Mouse (Mus musculus): ENCODE data around the gene Cyp2c23. TPM values are rescaled to one million over a fixed set of nuclear protein-coding genes. Genes with fewer than 3 reads are reported as not detected.

The Cyp2c23 gene
- polyA plus RNA-seq, 1 experiment from 2014 or later, result not detected

DNA sequence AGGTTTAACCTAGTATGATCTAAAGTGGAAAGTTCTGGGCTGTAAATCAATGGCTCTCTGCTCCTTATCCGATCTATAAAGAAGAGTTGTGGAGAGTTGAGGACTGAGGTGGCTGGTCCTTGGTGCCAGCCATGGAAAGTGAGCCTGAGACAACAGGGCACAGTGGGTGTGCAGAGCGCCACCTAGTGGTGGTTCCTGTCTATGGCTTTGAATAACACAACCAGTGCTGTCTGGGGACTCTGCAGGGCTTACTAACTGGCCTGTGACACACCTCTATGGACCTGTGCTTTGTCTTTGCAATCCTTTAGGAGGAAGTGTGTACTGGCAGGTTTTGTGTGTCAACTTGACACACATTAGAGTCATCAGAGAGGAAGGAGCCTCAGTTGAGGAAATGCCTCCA lies 69.8 kb downstream of the Cyp2c23 start:
- no peaks in the 10 kb centered on the region for H3K4me1 ChIP-seq (ENCODE audit: control insufficient read depth in 2 of 2, insufficient read depth in 2 of 2, low read length in 2 of 2)
- H3K36me3 ChIP-seq (ENCODE audit: control insufficient read depth, insufficient read depth, low read length), result no peaks in the 10 kb centered on the region
- no peak overlapping the region for H3K4me2 ChIP-seq (ENCODE audit: low read length)
- ATAC-seq (ENCODE audit: insufficient number of reproducible peaks, insufficient read depth, low FRiP score, low read depth), result 0 out of 2 replicates have a peak, but pooled peaks have one; percentile 43
- H3K27me3 ChIP-seq (ENCODE audit: control insufficient read depth, insufficient read depth, low read length), result no peaks in the 10 kb centered on the region
- no peak overlapping the region for H3K9ac ChIP-seq (ENCODE audit: low read length)
- H3K27ac ChIP-seq (replicated peaks in 1 of 2; ENCODE audit: control insufficient read depth in 1 of 2, insufficient read depth in 1 of 2, low read depth in 2 of 2, low read length in 2 of 2), result no peak overlapping the region
- no peak overlapping the region for H3K4me3 ChIP-seq (ENCODE audit: control insufficient read depth in 1 of 2, insufficient read depth in 1 of 2, low read depth in 1 of 2, low read length in 2 of 2)
- 0 out of 2 replicates have a peak, but pooled peaks cover 4% of the 10 kb centered on the region for H3K9me3 ChIP-seq (ENCODE audit: control insufficient read depth, low read length)
- WGBS, result 20% methylated on average over 2 of the region's 2 CpGs

DNA sequence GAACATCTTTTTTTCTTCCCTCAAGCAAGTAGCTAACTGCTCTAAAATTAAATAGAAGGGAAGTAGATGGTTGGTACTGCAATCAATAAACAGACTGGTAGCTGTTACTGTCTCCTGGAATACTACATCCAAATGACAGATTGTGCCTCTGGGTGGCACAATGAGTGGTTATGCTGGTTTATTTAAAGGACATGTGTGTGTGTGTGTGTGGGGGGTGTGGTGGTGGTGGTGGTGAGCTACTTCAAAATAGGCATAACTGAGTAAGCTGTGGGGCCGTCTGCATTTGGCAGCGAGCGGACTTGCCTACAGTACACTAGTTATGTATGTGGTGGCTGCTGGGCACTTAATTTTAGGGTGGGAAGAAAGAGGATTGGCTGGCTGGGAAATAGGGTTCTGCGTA lies 71.1 kb downstream of the Cyp2c23 start:
- no peak overlapping the region for H3K4me2 ChIP-seq (ENCODE audit: low read length)
- 82% methylated on average over 4 of the region's 4 CpGs for WGBS
- H3K4me3 ChIP-seq (ENCODE audit: control insufficient read depth in 1 of 2, insufficient read depth in 1 of 2, low read depth in 1 of 2, low read length in 2 of 2), result no peak overlapping the region
- no peaks in the 10 kb centered on the region for H3K36me3 ChIP-seq (ENCODE audit: control insufficient read depth, insufficient read depth, low read length)
- ATAC-seq (ENCODE audit: insufficient number of reproducible peaks, insufficient read depth, low FRiP score, low read depth), result no peak
- H3K9me3 ChIP-seq (ENCODE audit: control insufficient read depth, low read length), result 0 out of 2 replicates have a peak, but pooled peaks cover 4% of the 10 kb centered on the region
- H3K27ac ChIP-seq (replicated peaks in 1 of 2; ENCODE audit: control insufficient read depth in 1 of 2, insufficient read depth in 1 of 2, low read depth in 2 of 2, low read length in 2 of 2), result no peak overlapping the region
- H3K27me3 ChIP-seq (ENCODE audit: control insufficient read depth, insufficient read depth, low read length), result no peaks in the 10 kb centered on the region
- H3K9ac ChIP-seq (ENCODE audit: low read length), result no peak overlapping the region
- H3K4me1 ChIP-seq (ENCODE audit: control insufficient read depth in 2 of 2, insufficient read depth in 2 of 2, low read length in 2 of 2), result no peaks in the 10 kb centered on the region

DNA sequence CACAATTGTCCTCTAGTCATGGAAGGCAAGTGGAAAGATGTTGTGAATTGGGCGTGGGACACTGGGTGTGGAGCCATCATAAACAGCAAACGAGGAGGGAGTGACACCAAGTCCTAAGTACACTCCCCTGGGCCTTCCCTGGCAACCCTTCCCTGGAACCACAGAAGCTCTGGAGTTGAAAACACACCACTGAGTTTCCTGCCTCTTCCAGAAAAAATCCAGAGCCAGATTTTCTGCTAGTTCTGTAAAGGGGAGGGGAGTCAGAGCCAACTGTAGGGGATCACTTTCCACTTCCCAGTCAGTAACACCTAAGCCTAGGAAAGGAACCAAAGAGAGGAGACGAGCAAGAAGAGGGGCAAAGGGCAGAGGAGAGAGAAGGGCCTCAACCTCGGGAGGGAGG lies 71.6 kb downstream of the Cyp2c23 start:
- 24% methylated on average over 4 of the region's 4 CpGs for WGBS
- no peak overlapping the region for H3K4me2 ChIP-seq (ENCODE audit: low read length)
- no peak for ATAC-seq (ENCODE audit: insufficient number of reproducible peaks, insufficient read depth, low FRiP score, low read depth)

DNA sequence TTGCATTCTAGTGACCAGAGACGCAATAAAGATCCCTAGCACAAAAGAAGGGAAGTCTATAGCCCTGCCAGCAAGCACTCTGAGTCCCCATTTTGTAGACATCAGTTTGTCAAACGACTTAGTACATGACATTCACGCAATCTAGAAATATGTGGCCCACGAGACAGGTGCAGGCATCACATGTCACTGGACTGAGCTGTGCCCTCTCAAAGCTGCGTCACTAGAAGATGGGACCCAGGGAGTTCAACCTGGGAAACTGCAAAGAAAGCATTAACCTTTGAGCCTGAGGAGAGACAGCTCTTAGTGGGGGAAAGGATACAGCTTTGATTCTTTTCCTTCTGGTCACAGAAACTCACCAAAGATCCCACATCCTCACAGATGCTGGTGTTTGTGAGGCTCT lies 73.7 kb downstream of the Cyp2c23 start:
- ATAC-seq (ENCODE audit: insufficient number of reproducible peaks, insufficient read depth, low FRiP score, low read depth), result no peak
- 68% methylated on average over 5 of the region's 5 CpGs for WGBS

More for the DNA sequence above, 71.6 kb downstream of the Cyp2c23 start:
- H3K9ac ChIP-seq (ENCODE audit: low read length), result no peak overlapping the region
- H3K27me3 ChIP-seq (ENCODE audit: control insufficient read depth, insufficient read depth, low read length), result no peaks in the 10 kb centered on the region
- H3K4me1 ChIP-seq (ENCODE audit: control insufficient read depth in 2 of 2, insufficient read depth in 2 of 2, low read length in 2 of 2), result no peaks in the 10 kb centered on the region
- no peak overlapping the region for H3K4me3 ChIP-seq (ENCODE audit: control insufficient read depth in 1 of 2, insufficient read depth in 1 of 2, low read depth in 1 of 2, low read length in 2 of 2)
- H3K27ac ChIP-seq (replicated peaks in 1 of 2; ENCODE audit: control insufficient read depth in 1 of 2, insufficient read depth in 1 of 2, low read depth in 2 of 2, low read length in 2 of 2), result no peak overlapping the region
- H3K9me3 ChIP-seq (ENCODE audit: control insufficient read depth, low read length), result 0 out of 2 replicates have a peak, but pooled peaks cover 4% of the 10 kb centered on the region
- H3K36me3 ChIP-seq (ENCODE audit: control insufficient read depth, insufficient read depth, low read length), result no peaks in the 10 kb centered on the region

More for the DNA sequence above, 73.7 kb downstream of the Cyp2c23 start:
- no peaks in the 10 kb centered on the region for H3K27me3 ChIP-seq (ENCODE audit: control insufficient read depth, insufficient read depth, low read length)
- no peaks in the 10 kb centered on the region for H3K4me1 ChIP-seq (ENCODE audit: control insufficient read depth in 2 of 2, insufficient read depth in 2 of 2, low read length in 2 of 2)
- no peak overlapping the region for H3K4me2 ChIP-seq (ENCODE audit: low read length)
- H3K9me3 ChIP-seq (ENCODE audit: control insufficient read depth, low read length), result no peaks in the 10 kb centered on the region
- H3K27ac ChIP-seq (replicated peaks in 1 of 2; ENCODE audit: control insufficient read depth in 1 of 2, insufficient read depth in 1 of 2, low read depth in 2 of 2, low read length in 2 of 2), result no peak overlapping the region
- H3K9ac ChIP-seq (ENCODE audit: low read length), result no peak overlapping the region
- H3K36me3 ChIP-seq (ENCODE audit: control insufficient read depth, insufficient read depth, low read length), result no peaks in the 10 kb centered on the region
- H3K4me3 ChIP-seq (ENCODE audit: control insufficient read depth in 1 of 2, insufficient read depth in 1 of 2, low read depth in 1 of 2, low read length in 2 of 2), result no peak overlapping the region

Other genes with a start within 250 kb of the Cyp2c23 start
- gene Abcc2, start 247.0 kb downstream of the Cyp2c23 start, polyA plus RNA-seq (2014; fragmentation: Nextera tagmentation; extraction: Ambion mirVana), result 0.03 TPM in 2 replicates
- gene Dnmbp, start 89.0 kb downstream of the Cyp2c23 start, polyA plus RNA-seq (2014; fragmentation: Nextera tagmentation; extraction: Ambion mirVana), result 9.8 and 10.7 TPM in 2 replicates
- 0.46 and 0.91 TPM in 2 replicates for gene Cpn1, start 42.7 kb downstream of the Cyp2c23 start, polyA plus RNA-seq (2014; fragmentation: Nextera tagmentation; extraction: Ambion mirVana)
- gene Erlin1, start 40.6 kb upstream of the Cyp2c23 start, polyA plus RNA-seq (2014; fragmentation: Nextera tagmentation; extraction: Ambion mirVana), result 12.2 and 13.9 TPM in 2 replicates
- 32.2 and 33.9 TPM in 2 replicates for gene Chuk, start 78.3 kb upstream of the Cyp2c23 start, polyA plus RNA-seq (2014; fragmentation: Nextera tagmentation; extraction: Ambion mirVana)
- 15.1 and 15.2 TPM in 2 replicates for gene Cwf19l1, start 106.7 kb upstream of the Cyp2c23 start, polyA plus RNA-seq (2014; fragmentation: Nextera tagmentation; extraction: Ambion mirVana)
- gene Bloc1s2, start 117.2 kb upstream of the Cyp2c23 start, polyA plus RNA-seq (2014; fragmentation: Nextera tagmentation; extraction: Ambion mirVana), result 60.0 and 66.1 TPM in 2 replicates
- gene Pkd2l1, start 163.2 kb upstream of the Cyp2c23 start, polyA plus RNA-seq (2014; fragmentation: Nextera tagmentation; extraction: Ambion mirVana), result not detected in 2 replicates
- 0.32 TPM in 1 of 2 replicates, not detected in the other for gene Scd3, start 174.1 kb upstream of the Cyp2c23 start, polyA plus RNA-seq (2014; fragmentation: Nextera tagmentation; extraction: Ambion mirVana)